9 mouse cellular contexts compared by ENCODE assay signal in the genomic region with DNA sequence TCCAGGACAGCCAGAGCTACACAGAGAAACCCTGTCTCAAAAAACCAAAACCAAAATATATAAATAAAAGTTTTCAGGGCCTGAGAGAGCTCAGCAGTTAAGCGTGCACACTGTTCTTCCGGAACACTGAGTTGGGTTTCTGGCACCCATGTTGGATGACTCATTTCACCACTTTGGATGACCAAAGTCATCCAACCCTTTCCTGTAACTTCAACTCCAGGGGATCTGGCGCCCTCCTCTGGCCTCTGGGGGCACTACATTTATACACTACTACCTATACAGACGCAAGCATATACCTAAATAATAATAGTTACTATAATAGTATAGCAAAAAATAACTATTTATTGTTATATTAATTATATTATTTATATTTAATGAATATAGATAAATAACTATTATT. TPM values are rescaled to one million over a fixed set of nuclear protein-coding genes. Genes with fewer than 3 reads are reported as not detected.
DNase-seq lines count a peak whose midpoint lies in the region; ATAC-seq and TF ChIP-seq lines count a peak whose summit lies in the region.
"Had no signal": no experiment of that assay in that cellular context is flagged by ENCODE, and none has a peak within 500 bp of the region (broad histone marks: within the 10 kb centered on the region; RNA-seq: fewer than 3 reads in every experiment).

No protein-coding gene starts in this region.

- WGBS in limb, embryonic 11.5 days, result 54% methylated on average over 4 of the region's 4 CpGs
- WGBS in hindbrain, embryonic 14.5 days, result 51% methylated on average over 4 of the region's 4 CpGs

- no peak overlapping the region for H3K4me2 ChIP-seq in limb, embryonic 11.5 days (ENCODE audit: low read depth, severe bottlenecking)
- H3K4me2 ChIP-seq in hindbrain, embryonic 14.5 days (replicated peaks), result no peak overlapping the region
- H3K4me2 ChIP-seq: liver, embryonic 15.5 days had no signal

- no peaks in the 10 kb centered on the region for H3K36me3 ChIP-seq in ES-Bruce4 (ENCODE audit: control insufficient read depth, insufficient read depth, low read length, poor library complexity, severe bottlenecking)
- H3K36me3 ChIP-seq in limb, embryonic 11.5 days (ENCODE audit: control insufficient read depth, insufficient read depth, low read length), result no peaks in the 10 kb centered on the region
- no peaks in the 10 kb centered on the region for H3K36me3 ChIP-seq in splenic B cell, adult 2 months (ENCODE audit: control insufficient read depth, insufficient read depth, low read length, poor library complexity, severe bottlenecking)
- no peaks in the 10 kb centered on the region for H3K36me3 ChIP-seq in hindbrain, embryonic 14.5 days (replicated peaks; ENCODE audit: control insufficient read depth, insufficient read depth)
- H3K36me3 ChIP-seq: liver, embryonic 15.5 days had no signal

- DNase-seq in layer of hippocampus, adult 2 months (ENCODE audit: low spot score in 2 of 2), result peak in 1 of 2 experiments; percentile 64
- DNase-seq in layer of hippocampus, adult 8-10 months (ENCODE audit: low spot score in 2 of 2), result no peak
- DNase-seq in adrenal gland, adult (ENCODE audit: inconsistent age in 2 of 2, low spot score in 1 of 2), result peak; percentile 85 to 94
- DNase-seq in fibroblast of lung, adult 2 months (ENCODE audit: low read depth), result peak; percentile 69
- DNase-seq in limb, embryonic 11.5 days (ENCODE audit: low spot score), result peak; percentile 62
- DNase-seq in splenic B cell, adult 2 months (ENCODE audit: low read depth, low spot score), result peak; percentile 50
- DNase-seq in hindbrain, embryonic 14.5 days (ENCODE audit: low spot score), result no peak

- H3K27me3 ChIP-seq in ES-Bruce4 (ENCODE audit: control insufficient read depth, insufficient read depth, low read length, poor library complexity, severe bottlenecking), result no peaks in the 10 kb centered on the region
- H3K27me3 ChIP-seq in limb, embryonic 11.5 days (ENCODE audit: control insufficient read depth, insufficient read depth, low read length), result no peaks in the 10 kb centered on the region
- no peaks in the 10 kb centered on the region for H3K27me3 ChIP-seq in splenic B cell, adult 2 months (ENCODE audit: control insufficient read depth, insufficient read depth, low read length, poor library complexity, severe bottlenecking)
- no peaks in the 10 kb centered on the region for H3K27me3 ChIP-seq in hindbrain, embryonic 14.5 days (ENCODE audit: control insufficient read depth, insufficient read depth, low read length)
- H3K27me3 ChIP-seq: liver, embryonic 15.5 days had no signal

- H3K27ac ChIP-seq in layer of hippocampus, adult 2 months, result no peak overlapping the region
- H3K27ac ChIP-seq in ES-Bruce4 (ENCODE audit: insufficient read depth, low read length), result no peak overlapping the region
- no peak overlapping the region for H3K27ac ChIP-seq in limb, embryonic 11.5 days (replicated peaks; ENCODE audit: low read depth, low read length)
- H3K27ac ChIP-seq in hindbrain, embryonic 14.5 days, result no peak overlapping the region
- H3K27ac ChIP-seq: liver, embryonic 15.5 days had no signal

- H3K4me3 ChIP-seq in layer of hippocampus, adult 2 months, result no peak overlapping the region
- H3K4me3 ChIP-seq in ES-Bruce4 (ENCODE audit: low read depth, low read length), result no peak overlapping the region
- no peak overlapping the region for H3K4me3 ChIP-seq in limb, embryonic 11.5 days (ENCODE audit: low read depth, low read length)
- H3K4me3 ChIP-seq in hindbrain, embryonic 14.5 days (replicated peaks; ENCODE audit: low read length), result no peak overlapping the region
- H3K4me3 ChIP-seq: liver, embryonic 15.5 days had no signal

- H3K9me3 ChIP-seq in ES-Bruce4 (replicated peaks; ENCODE audit: control insufficient read depth, insufficient read depth, low read length, poor library complexity, severe bottlenecking), result no peaks in the 10 kb centered on the region
- H3K9me3 ChIP-seq in limb, embryonic 11.5 days (ENCODE audit: control insufficient read depth, low read length), result no peaks in the 10 kb centered on the region
- no peaks in the 10 kb centered on the region for H3K9me3 ChIP-seq in hindbrain, embryonic 14.5 days (ENCODE audit: control insufficient read depth, low read length)
- H3K9me3 ChIP-seq: liver, embryonic 15.5 days had no signal

- no peak overlapping the region for H3K9ac ChIP-seq in ES-Bruce4 (ENCODE audit: low read depth, poor library complexity, severe bottlenecking)
- no peak overlapping the region for H3K9ac ChIP-seq in limb, embryonic 11.5 days (ENCODE audit: low read length)
- no peak overlapping the region for H3K9ac ChIP-seq in hindbrain, embryonic 14.5 days
- H3K9ac ChIP-seq: liver, embryonic 15.5 days had no signal

- no peak for ATAC-seq in limb, embryonic 11.5 days (ENCODE audit: insufficient number of reproducible peaks, low FRiP score, low TSS enrichment, low read depth)
- no peak for ATAC-seq in hindbrain, embryonic 14.5 days (ENCODE audit: low FRiP score)

- peak; percentile 83 for TF ChIP-seq CTCF in layer of hippocampus, adult 2 months (conservative IDR thresholded peaks at IDR 0.05)
- TF ChIP-seq CTCF in ES-Bruce4 (IDR thresholded peaks at IDR 0.05; ENCODE audit: low read depth, low read length), result peak; percentile 81

- TF ChIP-seq EP300 in ES-Bruce4 (IDR thresholded peaks at IDR 0.05; ENCODE audit: insufficient read depth, low read depth, low read length), result no peak

- H3K4me1 ChIP-seq in ES-Bruce4 (ENCODE audit: control insufficient read depth, insufficient read depth, low read length), result peaks cover 2% of the 10 kb centered on the region
- H3K4me1 ChIP-seq in limb, embryonic 11.5 days (ENCODE audit: control insufficient read depth, insufficient read depth, low read length), result no peaks in the 10 kb centered on the region
- H3K4me1 ChIP-seq in hindbrain, embryonic 14.5 days (replicated peaks; ENCODE audit: control insufficient read depth, insufficient read depth, low read length), result no peaks in the 10 kb centered on the region
- H3K4me1 ChIP-seq: liver, embryonic 15.5 days had no signal

- no peak for TF ChIP-seq POLR2A in ES-Bruce4 (IDR thresholded peaks at IDR 0.05; ENCODE audit: insufficient read depth, low read length)

RNA-seq across cellular contexts. Expression of a gene that starts 13.7 kb away (rescaled TPM):
- 100 to 1,000 TPM; 411 to 415 TPM for total RNA-seq in layer of hippocampus, adult 2 months (2021)
- 100 to 1,000 TPM; 331 to 354 (median 340) TPM for total RNA-seq in layer of hippocampus, adult 8-10 months (2022)
- polyA plus RNA-seq in ES-Bruce4 (2011; ENCODE audit: insufficient read depth, insufficient read length, low read depth, missing spikeins), result 5.2 and 7.6 TPM in 2 replicates
- 6.8 and 7.0 TPM in 2 replicates for polyA plus RNA-seq in limb, embryonic 11.5 days (2014; fragmentation: Nextera tagmentation; extraction: Ambion mirVana)
- 9.6 and 11.5 TPM in 2 replicates for polyA plus RNA-seq in hindbrain, embryonic 14.5 days (2014; fragmentation: Nextera tagmentation; extraction: Ambion mirVana)
- polyA plus RNA-seq: liver, embryonic 15.5 days had no signal

RNA-seq across cellular contexts. Expression of a gene that starts 44.1 kb away (rescaled TPM):
- total RNA-seq in layer of hippocampus, adult 2 months (2021), result 100 to 1,000 TPM; 128 to 138 TPM
- total RNA-seq in layer of hippocampus, adult 8-10 months (2022), result 100 to 1,000 TPM; 131 to 139 (median 137) TPM
- 57.6 and 60.5 TPM in 2 replicates for polyA plus RNA-seq in ES-Bruce4 (2011; ENCODE audit: insufficient read depth, insufficient read length, low read depth, missing spikeins)
- polyA plus RNA-seq in limb, embryonic 11.5 days (2014; fragmentation: Nextera tagmentation; extraction: Ambion mirVana), result 2.0 and 2.6 TPM in 2 replicates
- polyA plus RNA-seq in hindbrain, embryonic 14.5 days (2014; fragmentation: Nextera tagmentation; extraction: Ambion mirVana), result 3.4 and 4.2 TPM in 2 replicates

RNA-seq across cellular contexts. Expression of a gene that starts 47.2 kb away (rescaled TPM):
- total RNA-seq in layer of hippocampus, adult 2 months (2021), result 1 to 10 TPM; 1.9 to 2.2 TPM
- 1 to 10 TPM; 1.2 to 2.5 (median 1.5) TPM for total RNA-seq in layer of hippocampus, adult 8-10 months (2022)
- 16.6 and 17.6 TPM in 2 replicates for polyA plus RNA-seq in ES-Bruce4 (2011; ENCODE audit: insufficient read depth, insufficient read length, low read depth, missing spikeins)
- 0.25 and 0.52 TPM in 2 replicates for polyA plus RNA-seq in limb, embryonic 11.5 days (2014; fragmentation: Nextera tagmentation; extraction: Ambion mirVana)
- not detected in 2 replicates for polyA plus RNA-seq in hindbrain, embryonic 14.5 days (2014; fragmentation: Nextera tagmentation; extraction: Ambion mirVana)

Comparison
In these comparisons a context has a peak if more than half of its experiments do, and no peak if none do; other contexts are left out.
1. DNase-seq: peak in adrenal gland, adult (2 of 2), fibroblast of lung, adult 2 months (single experiment), limb, embryonic 11.5 days (single experiment) and splenic B cell, adult 2 months (single experiment); none in layer of hippocampus, adult 8-10 months (0 of 2) and hindbrain, embryonic 14.5 days (single experiment).
2. RNA of a gene that starts 44.1 kb away (polyA plus RNA-seq): 57.6 to 60.5 TPM in ES-Bruce4; 3.4 to 4.2 TPM in hindbrain, embryonic 14.5 days and 2.0 to 2.6 TPM in limb, embryonic 11.5 days; every median in the first group is over 10 times any median in the second.
3. RNA of a gene that starts 47.2 kb away (polyA plus RNA-seq): 16.6 to 17.6 TPM in ES-Bruce4; 0.25 to 0.52 TPM in limb, embryonic 11.5 days and not detected in hindbrain, embryonic 14.5 days; every median in the first group is over 10 times any median in the second.